Mouse (Mus musculus) inflammation-experienced regulatory T-cells, adult 6 months (primary cell): Measurements from ENCODE around the gene Arid3b. TPM values are rescaled to one million over a fixed set of nuclear protein-coding genes. Genes with fewer than 3 reads are reported as not detected.

Source experiments
- ATAC-seq: one replicate; pipeline ENCODE4 v1.8.0; 2017
- polyA plus RNA-seq, 3 experiments: library from polyadenylated mRNA; unstranded; fragments of 100-300 nt; shearing (Covaris generic); gene quantifications; one replicate each; pipeline ENCODE4 v1.2.1; 2017

Arid3b gene
- polyA plus RNA-seq, 3 experiments from 2014 or later, result 12.8 to 26.9 (median 20.9) TPM

DNA sequence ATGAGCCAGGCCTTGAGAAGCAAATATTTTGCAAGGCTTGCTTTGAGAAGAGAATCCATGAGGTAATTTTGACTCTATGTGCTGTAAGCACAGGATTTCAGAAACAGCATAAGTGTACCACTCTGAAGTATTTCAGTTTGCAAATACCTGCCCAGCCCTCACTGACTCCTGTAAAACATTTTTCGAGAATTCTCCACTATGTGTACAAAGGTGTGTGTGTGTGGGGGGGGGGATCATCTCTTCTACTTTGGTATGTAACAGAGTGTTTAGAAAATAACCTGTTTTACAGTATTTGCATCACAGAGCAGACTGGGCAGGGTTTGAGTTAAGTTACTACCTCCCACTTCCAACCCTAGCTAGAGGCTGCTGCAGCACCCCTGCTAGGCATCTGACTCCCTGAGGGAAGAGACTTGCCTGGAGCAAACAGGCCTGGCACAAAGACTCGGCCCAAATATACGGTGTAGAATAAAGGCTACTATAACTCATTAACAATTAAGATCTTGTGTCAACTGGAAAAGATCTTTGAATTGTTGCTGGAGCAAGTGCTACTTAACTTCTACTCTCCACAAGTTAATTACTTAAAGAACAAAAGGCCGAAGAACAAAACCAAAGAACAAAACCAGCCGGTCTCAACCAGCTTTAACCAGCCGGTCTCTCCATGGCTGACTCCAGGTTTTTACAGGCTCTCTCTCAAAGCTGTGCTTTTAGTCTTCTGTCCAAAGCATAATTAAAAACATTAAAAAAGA is 6.6 kb downstream of the Arid3b start:
- ATAC-seq, result no peak

DNA sequence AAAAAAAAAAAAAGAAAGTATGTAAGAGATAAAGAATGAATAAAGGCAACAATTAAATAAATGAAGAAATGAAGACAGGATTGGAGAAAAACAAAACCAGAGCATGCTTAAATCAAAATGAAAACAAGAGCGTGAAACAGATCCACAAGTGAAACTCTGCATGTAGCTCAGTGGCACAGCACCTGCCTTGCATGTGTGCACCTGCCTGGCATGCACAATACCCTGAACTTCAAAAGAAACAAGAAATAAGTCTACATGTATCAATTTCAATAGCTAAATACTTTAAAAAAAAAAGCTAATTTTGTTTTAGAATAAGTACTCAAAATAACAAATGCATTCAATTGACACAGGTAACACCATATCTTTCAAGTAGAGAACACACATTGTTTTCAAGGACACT is 13.2 kb downstream of the Arid3b start:
- ATAC-seq, result no peak

DNA sequence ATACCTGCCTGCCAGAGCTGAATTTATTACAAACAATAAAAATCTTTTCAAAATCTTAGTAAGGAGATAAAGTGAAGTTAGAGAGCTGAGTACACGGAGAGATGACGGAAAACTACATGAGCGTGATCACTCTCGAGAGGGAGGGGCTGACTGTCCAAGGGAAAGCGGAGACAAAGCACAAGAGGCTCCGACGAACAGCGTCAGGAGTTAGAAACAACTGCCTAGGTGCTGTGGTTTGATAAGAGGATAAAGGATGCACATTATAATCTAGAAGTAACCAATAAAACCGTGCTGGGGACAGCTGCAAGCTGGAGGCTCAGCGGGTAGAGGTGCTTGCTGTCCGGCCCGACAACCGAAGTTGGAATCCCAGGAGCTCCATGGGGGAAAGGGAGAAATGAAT is 13.8 kb downstream of the Arid3b start:
- ATAC-seq, result no peak

DNA sequence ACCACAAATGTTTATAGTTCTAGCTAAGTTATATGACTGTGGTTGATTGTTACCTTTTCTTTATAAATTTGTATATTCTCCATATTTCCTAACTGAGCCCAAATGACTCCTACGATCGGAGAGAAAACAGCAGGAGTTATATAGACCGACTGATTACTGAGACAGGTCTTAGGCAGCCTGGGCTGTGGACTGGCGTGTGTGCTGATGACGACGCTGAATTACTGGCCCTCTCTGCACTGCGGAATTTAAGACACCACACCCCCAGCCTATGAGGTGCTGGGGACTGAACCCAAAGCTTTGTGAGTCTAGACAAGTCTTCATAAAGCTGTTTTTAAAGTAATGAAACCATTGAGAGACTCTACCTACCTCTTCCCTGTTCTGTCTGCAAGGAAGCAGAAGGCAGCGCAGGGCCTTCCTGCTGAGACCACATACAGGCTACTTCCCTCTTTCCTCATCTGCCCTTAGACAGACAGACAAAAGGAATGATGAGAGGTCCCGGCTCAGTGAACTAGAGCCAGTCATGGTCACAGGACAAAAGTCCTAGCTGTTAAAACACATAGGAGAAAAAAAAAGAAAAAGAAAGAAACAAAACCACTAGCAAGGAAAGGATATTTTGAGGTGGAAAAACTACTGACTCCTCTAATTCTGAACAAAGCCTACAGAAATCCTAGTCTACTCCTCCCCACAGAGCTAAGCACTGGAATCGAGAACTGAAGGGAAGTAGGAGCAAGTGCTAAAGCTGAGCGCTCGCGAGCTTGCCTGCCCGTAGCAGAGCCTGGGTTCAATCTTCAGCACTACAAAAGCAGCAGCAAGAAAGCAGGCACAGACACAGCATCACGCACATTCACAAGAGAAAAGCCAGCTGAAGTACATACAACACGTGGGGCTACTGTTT is 16.2 kb downstream of the Arid3b start:
- no peak for ATAC-seq

DNA sequence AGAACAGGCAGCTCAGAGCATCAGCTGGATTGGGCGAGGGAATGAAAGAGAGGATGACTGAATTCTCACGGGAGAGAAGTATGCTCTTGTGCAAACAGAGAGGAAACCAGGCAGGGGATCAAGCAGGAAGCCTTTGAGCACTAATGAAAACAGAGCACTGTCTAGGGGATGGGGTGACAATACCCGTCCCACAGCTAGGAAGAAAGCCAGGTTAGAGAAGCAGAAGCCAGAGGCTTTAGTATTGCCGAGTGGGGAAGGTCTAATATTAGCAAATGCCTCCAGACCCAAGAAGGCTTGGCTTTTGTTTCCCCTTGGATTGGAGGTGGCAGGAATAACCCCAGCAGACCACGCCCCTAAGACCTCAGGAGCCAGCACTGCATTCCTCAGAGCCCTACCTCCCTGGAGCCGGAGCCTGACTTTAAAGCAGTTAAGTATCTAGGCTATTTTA is 19.3 kb downstream of the Arid3b start:
- ATAC-seq, result no peak

DNA sequence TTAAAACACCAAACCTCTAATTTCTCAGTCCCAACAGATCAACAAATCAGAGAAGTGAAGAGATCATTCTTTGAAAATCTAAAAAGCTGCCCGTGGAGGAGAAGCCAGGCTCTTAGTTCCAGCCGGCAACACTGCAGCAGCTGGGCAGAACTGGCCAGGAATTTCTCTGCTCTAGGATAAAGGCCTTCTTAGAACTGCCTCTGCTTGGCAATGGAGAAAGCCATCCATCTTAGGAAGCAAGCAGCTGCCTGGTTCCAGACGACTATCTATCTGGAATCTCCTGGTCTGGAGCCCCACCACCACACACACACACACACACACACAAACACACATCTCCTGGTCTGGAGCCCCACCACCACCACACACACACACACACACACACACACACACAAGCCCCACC is 21.7 kb downstream of the Arid3b start:
- ATAC-seq, result no peak

DNA sequence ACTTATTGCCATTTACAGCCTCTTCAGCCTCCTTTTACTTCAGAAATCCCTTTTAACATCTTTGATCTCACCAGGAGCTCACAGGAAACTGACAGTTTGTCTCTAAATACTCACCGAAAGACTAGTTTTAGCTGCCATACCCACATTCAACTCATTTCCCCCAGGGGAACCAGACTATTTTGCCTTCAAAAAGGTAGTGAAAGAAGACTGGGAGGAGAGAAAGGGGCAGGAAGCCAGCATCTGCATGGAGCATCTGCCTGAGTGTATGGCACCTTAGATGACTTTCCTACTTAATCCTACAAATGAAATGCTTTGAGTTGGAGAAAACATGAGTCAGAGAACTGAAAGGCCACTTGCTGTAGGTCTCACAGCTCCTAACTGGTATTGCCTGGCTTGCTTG is 22.6 kb downstream of the Arid3b start:
- ATAC-seq, result no peak

DNA sequence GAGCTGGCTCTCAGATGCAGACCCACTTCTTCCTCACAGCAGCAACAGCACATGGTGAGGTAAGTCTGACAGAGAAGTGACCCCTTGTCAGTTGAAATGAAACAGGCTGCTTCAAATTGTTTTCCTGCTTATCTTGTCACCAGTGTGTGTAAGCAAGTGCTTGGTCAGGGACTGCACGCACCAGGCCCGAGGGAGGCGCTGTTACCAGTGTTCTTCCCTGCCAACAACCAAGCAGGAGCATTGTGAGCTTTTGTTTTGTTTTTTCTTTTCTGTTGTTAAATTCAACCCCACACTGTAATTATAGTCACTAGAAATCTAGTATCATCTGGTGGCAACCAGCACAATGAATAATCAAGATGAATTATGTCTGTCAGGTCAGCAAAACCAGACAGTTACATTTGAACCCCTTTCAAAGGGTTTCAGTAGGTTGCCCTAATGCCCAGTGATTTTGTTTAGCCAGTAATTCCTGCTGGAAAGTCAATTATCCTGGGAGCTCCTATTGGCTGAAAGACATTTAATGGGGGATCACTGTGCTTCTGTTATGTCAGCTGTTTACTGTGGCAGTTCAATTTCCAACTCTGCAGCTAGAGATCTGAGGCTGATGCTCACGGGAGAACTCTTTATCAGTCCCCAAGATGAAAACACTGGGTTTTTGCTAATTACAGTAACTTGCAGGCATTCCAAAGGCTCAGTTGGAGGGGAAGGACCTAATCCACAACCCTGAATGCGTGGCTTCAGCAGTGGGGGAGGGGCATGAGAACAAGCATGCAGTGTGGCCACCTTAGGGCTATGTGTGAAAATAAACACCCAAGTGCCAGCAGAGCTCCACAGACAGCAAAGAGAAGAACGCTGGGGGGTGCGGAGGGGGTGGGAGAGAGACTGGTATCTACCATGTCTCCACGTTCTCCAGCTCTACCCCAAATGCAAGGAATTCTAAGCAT is 24.5 kb downstream of the Arid3b start:
- ATAC-seq, result no peak

DNA sequence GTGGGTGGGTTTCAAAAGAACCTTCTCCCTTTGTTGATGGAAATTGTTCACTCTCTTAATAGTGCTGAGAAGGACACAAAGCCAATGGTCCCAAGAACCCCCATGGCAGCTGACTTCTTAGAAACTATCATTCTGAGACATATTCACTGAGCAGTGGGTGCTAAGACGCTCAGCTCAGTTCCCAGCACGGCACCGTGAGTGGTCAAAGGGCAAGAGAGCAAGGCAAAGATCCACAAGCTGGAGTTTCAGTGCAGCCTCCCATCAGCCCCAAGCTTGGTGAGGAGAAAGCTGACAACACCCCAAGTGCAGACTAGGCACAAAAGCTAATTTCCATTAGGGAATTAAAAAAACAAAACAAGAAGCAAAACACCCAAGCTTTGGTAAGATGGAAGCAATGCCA is 25.9 kb downstream of the Arid3b start:
- ATAC-seq, result no peak

DNA sequence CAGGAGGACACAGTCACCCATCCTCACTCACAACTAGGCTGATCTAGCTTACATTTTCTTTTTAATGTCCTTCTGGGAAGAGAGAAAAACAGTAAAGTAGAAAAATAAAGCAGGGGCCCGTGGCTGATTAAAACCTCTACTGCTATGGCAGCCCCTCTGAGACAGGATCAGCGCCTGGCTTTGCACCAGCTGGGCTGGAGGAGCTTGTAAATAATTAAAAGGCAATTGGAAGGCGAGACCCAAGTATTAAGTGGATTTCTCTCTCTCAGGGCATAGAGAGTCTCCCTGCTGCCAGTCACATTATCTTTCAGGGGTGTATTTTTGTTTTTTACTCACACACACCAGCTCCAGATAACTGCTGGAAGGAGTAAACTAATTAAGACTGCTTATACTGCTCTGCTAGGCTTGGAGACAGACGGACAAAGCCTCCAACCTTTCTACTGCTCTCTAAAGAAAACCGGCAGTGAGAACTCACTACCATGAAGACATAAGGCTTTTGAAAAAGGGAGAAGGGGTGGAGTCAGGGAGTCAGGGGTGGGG is 27.8 kb downstream of the Arid3b start:
- no peak for ATAC-seq

DNA sequence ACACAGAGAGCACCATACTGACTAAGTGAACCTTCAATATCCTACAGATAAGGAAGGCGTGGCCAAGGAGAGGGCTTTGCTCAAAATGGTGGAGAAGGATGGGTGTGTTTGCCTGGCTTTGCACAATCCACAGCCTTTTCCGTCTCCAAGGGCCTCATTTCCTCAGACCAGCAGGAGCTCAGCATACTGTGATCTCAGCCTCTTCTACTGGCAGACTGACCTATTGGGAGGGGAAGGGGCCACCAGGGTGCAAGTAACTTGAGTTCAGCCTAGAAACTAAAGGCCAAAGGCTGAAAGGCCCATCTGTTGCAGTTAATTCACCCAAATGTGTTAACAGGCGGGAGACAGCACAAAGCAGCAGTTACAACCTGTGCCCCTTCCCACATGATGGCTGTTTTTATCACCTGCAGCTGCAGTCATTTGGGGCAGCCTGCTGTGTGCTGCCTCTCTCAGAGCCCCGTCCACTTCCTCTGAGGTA is 29.4 kb downstream of the Arid3b start:
- no peak for ATAC-seq

DNA sequence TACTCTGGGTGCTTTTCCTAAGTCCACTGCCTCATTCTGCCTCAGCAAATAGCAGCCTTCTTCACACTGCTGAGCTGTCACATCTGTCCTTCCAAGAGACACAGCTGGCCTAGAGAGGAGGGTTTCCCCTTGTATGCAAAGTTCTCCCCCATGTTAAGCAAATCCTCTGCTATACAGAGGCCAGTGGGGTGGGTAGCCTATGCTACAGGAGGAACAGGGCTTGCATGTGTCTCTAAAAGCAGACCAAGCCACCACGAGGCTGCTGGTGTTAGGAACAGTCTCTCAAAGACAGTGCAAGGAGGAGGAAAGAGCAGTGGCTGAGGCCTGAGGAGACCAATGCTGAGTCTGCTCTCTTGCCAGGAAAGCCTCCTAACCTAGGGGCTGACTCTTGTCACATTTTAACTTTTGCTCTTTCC is 30.5 kb downstream of the Arid3b start:
- ATAC-seq, result no peak

DNA sequence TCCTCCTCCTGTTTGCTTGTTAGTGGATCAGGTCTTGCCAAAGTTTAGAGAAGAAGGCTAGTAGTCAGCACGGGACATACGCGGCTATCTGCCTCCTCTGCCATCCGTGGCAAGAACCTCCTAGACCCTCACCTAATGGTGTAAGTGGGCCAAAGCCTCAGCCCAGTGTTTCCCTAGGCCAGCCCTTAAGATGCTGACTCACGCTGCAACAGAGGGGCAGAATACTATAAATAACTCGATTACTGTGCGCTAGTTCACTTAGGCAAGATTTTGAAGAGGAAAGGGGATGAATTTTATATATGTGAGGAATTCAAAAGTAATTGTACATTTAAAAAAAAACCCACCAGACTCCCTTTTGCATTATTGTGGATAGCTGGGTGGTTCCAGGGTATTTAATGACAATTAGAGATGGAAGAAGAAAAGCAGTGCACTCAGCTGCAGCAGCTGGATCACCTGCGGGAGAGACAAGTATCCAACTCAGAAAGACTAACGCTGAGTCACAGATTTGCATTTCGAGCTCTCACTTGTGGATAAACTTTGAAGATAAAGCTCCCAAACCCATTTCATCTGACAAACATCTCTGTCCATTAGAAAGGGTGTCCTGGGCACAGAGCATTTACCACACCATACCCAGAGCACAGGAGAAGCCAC is 31.4 kb downstream of the Arid3b start:
- ATAC-seq, result no peak

DNA sequence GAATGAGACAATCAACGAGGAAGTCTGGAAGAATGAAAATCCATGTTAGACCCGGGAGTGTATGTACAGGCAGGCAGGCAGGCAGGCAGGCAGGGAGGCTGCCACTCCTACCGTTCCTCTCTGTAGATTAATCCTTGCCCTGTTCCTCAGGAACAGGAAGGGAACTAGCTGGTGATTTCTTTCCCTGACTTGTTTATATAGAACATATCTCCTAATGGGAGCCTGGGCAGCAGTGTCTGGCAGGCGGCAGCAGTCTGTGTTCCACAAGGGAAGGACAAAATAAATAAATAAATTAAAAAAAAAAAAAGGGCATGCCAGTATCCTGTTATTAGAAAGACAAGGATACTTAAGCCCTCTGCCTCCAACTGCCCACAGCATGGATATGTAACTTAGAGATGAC is 32.8 kb downstream of the Arid3b start:
- ATAC-seq, result no peak

DNA sequence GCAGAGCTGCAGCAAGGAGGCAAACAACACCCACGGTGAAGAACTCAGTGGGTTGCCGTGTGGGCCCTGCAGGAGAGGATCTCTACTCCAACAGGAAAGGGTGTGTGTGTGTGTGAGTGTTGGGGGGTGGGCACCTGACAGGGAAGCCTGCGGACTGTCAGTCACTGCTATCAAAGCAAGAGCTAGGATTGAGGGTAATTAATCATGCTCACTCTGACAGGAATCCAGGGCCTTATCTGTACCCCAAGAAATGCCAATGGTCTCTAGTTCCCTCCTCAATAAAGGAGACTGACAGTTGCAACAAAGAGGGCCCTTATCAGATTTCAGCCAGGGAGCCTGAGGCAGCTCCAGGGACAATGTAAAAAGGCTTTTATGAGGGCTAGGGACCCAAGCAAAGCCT is 33.5 kb downstream of the Arid3b start:
- ATAC-seq, result no peak

DNA sequence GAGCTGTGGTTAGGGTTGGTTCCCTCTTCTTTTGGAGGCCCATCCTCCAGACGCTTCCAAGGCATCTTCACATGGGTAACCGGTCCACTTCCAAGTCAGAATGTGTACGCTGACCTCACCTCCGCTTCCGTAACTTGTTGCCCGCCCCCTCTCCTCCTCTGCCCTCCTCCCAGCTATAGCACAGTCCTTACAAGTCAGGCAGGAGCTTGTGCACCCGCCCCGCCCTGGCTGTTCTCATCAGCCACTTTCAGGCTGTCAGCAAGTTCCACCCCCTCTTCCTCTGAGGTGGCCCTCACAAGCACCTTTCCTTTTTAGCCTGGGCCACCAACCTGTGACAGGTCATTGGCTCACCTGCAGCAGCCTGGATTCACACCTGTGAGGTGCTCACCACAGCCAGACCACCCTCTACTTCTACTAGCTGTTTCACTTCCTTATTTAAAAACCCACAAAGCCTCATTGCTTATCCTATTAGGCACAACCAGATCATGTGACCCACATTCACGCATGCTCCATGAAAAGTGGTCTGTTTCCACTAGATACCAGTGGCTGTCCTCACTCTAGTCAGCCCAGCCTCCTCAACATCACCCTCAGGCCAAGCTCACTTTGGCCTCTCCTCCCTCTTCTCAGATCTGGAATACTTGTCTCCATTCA is 36.1 kb downstream of the Arid3b start:
- no peak for ATAC-seq

DNA sequence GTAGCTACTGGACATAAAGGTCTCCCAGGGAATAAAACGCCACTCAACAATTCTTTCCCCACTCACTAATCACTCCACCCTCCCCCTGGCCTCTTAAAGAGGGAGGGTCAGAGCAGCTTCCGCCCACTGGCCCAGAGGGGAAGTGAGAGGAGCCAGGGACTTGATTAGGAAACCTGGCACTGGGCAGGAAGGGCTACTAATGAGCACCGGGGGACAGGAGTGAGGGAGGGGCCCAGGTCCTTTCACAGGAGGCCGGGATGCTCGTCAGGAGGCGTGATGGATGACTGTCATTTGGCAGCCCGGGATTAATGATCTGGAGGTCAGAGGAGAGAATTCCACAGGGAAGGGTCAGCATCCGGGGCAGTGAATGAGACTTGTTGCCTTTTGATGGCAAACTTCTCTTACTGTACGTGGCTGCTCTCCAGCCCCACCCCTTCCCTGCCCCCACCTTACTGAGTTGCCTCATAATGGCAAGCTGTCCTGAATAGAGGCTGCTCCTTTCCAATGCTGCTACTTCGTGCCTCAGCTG is 37.8 kb downstream of the Arid3b start:
- ATAC-seq, result no peak

DNA sequence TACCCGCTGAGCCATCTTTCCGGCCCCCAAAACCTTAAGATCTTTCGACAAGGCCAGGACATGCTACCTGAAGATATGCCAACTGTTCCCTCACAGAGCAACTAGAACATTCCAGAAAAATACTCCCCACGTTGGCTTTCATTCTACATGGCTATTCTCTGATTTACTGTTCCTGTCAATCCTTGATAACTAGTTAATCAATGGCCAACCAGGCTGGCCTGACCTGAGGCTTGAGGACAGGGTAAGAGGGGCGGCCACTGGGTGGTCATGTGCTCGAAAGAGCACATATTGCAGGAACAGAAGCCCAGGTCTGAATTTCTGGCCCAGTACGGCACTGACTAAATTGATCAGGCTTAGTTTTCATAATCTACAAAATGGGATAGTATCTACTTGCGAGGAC is 39.1 kb downstream of the Arid3b start:
- no peak for ATAC-seq

DNA sequence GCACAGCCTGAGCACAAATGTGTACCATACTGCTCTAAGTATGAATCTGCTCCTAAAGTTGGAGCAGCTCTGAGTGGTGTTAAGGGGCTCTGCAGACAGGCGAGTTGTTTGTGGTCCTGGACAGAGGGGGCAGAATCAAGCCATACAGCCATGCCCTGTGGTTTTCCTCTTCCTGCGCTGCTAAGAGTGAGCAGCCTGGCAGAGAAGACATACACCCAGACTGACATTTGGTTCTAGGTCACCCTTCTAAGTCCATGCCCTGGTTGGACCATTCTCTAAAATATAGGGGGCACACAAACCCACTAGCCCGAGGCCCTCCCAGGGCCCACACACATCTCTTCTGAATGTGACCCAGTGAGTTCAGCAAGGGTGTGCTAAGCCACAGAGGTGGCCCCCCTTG is 46.9 kb downstream of the Arid3b start:
- no peak for ATAC-seq

DNA sequence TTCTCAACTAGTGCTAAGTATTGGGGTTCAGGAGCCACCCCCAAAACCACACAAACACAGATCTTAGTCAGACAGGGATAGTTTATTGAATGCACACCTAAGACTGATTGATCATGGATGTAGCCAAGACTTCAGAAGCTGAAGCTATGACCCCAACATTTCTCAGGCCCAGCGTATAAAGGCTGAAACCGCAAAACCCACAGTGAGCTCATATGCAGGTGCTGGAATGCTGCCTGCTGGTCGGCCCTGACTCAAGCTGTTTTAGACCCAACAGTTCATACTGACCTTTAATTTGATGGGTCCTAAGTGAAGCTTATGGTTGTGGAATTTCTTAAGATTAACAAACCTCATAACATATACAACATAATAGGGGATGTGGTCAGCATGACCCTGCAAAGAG is 53.9 kb downstream of the Arid3b start:
- no peak for ATAC-seq

DNA sequence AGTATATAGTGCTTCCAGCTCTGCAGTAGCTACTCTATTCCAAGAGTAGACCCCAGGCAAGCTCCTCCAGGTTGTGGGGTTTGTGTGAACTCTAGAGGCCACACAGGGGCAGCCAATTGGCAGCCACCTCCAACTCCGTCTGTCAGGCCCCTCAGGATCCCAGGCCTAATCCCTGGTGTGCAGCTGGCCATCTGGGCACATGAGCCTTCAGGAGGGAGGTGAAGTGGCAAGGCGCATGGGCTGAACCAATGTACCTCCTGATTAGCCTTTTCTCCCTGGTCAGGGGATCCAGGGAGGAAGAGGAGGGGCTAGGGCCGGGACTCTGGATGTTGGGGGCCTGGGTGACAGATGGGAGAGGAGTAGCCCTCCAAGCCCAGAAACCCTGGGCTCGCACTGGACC is 60.9 kb downstream of the Arid3b start:
- ATAC-seq, result no peak
